Mouse (Mus musculus) liver, adult 2 months (tissue): Measurements from ENCODE around the gene Pcnp.
"Not testable (repeated sequence)": the region's sequence is repeated elsewhere in the genome, so short reads cannot be mapped to it uniquely, and the experiment has no call there.

ENCODE experiments used
- CTCF ChIP-seq: fragments of 200-500 bp; IDR thresholded peaks from 2 replicates; pipeline ENCODE4 v1.5.1; 2011; ENCODE audit warnings: low read depth, low read length, control low read depth
- POLR2A ChIP-seq: fragments of 200-500 bp; IDR thresholded peaks from 2 replicates; pipeline ENCODE4 v1.6.1; 2011; ENCODE audit warnings: low read length, control low read depth; ENCODE audit not compliant: insufficient read depth; ENCODE audit errors: extremely low read depth

GRCm38 (mm10) chr16:55963068-55963467 is 66.5 kb downstream of the Pcnp start:
- not testable (repeated sequence) for TF ChIP-seq CTCF, POLR2A
